Mouse (Mus musculus) gastrocnemius, postnatal 4 days (tissue): ENCODE results near the gene Ccdc86. TPM values are rescaled to one million over a fixed set of nuclear protein-coding genes. Genes with fewer than 3 reads are reported as not detected.

Source experiments
- DNase-seq, 2 experiments: peaks; one replicate each; pipeline ENCODE4 v3.0.0; 2021 to 2022; ENCODE audit warnings: low spot score in 2 of 2, mixed read lengths in 2 of 2
- long read RNA-seq, 2 experiments: library from polyadenylated mRNA; stranded (forward); transcript quantifications; one replicate each; pipeline ENCODE4 v2.0.0; 2021
- total RNA-seq, 2 experiments: library from RNA; stranded (reverse); gene quantifications; 2 replicates each; pipeline ENCODE4 v1.2.3; 2021

Ccdc86 gene
- 10 to 100 TPM; 26.6 to 27.7 TPM for total RNA-seq
- long read RNA-seq, experiment 1, transcript Ccdc86-201 (4 exons, 3,003 nt) = major isoform, 52 of 56 reads
- long read RNA-seq, experiment 1, partial matches to known transcripts = 1 of 56 reads
- long read RNA-seq, experiment 1, other reads (novel, unspliced or antisense) = 3 of 56 reads
- long read RNA-seq, experiment 2, transcript Ccdc86-201 (4 exons, 3,003 nt) = major isoform, 57 of 59 reads
- long read RNA-seq, experiment 2, partial matches to known transcripts = 0 of 59 reads
- long read RNA-seq, experiment 2, other reads (novel, unspliced or antisense) = 2 of 59 reads

- peak; percentile 90 to 97 for DNase-seq
These were observed at the start of gene Ccdc86 for GRCm38 (mm10) chr19:10949112-10949511. Ccdc86 (minus strand) TSS chr19:10949266.

- no peak for DNase-seq
These were observed 44.1 kb upstream of the Ccdc86 start, which contains the start of gene Ms4a15 for GRCm38 (mm10) chr19:10993150-10993549. Ms4a15 (minus strand) TSS chr19:10993250.

- no peak for DNase-seq
These were observed 42.8 kb upstream of the Ccdc86 start for GRCm38 (mm10) chr19:10991911-10992310.

- DNase-seq = no peak
These were observed 41.7 kb upstream of the Ccdc86 start for GRCm38 (mm10) chr19:10990751-10991150.

- DNase-seq = no peak
These were observed 39.5 kb upstream of the Ccdc86 start for GRCm38 (mm10) chr19:10988563-10988962.

GRCm38 (mm10) chr19:10985889-10986288 lies 36.8 kb upstream of the Ccdc86 start:
- DNase-seq = no peak

- DNase-seq = no peak
These were observed 35.5 kb upstream of the Ccdc86 start for GRCm38 (mm10) chr19:10984551-10984950.

GRCm38 (mm10) chr19:10983146-10983545 lies 34.1 kb upstream of the Ccdc86 start:
- DNase-seq = no peak

- no peak for DNase-seq
These were observed 31.1 kb upstream of the Ccdc86 start for GRCm38 (mm10) chr19:10980210-10980609.

GRCm38 (mm10) chr19:10979184-10980168 lies 30.4 kb upstream of the Ccdc86 start:
- DNase-seq = peak; percentile 48 to 82

GRCm38 (mm10) chr19:10976318-10976717 lies 27.3 kb upstream of the Ccdc86 start:
- DNase-seq = no peak

GRCm38 (mm10) chr19:10975187-10975586 lies 26.1 kb upstream of the Ccdc86 start:
- DNase-seq = no peak

- DNase-seq = no peak
These were observed 25.3 kb upstream of the Ccdc86 start, which contains the start of gene Ms4a10 for GRCm38 (mm10) chr19:10974238-10974865. Ms4a10 (minus strand) TSS chr19:10974670.

- no peak for DNase-seq
These were observed 24.1 kb upstream of the Ccdc86 start for GRCm38 (mm10) chr19:10973187-10973586.

GRCm38 (mm10) chr19:10972660-10973059 lies 23.6 kb upstream of the Ccdc86 start:
- DNase-seq = no peak

- no peak for DNase-seq
These were observed 21.4 kb upstream of the Ccdc86 start for GRCm38 (mm10) chr19:10970457-10970856.

- DNase-seq = no peak
These were observed 19.5 kb upstream of the Ccdc86 start for GRCm38 (mm10) chr19:10968578-10968977.

GRCm38 (mm10) chr19:10965721-10966120 lies 16.7 kb upstream of the Ccdc86 start:
- no peak for DNase-seq

GRCm38 (mm10) chr19:10959978-10960346 lies 10.9 kb upstream of the Ccdc86 start:
- no peak for DNase-seq

GRCm38 (mm10) chr19:10959085-10959977 lies 10.3 kb upstream of the Ccdc86 start:
- DNase-seq = peak in 1 of 2 experiments; percentile 40
